Mouse (Mus musculus) embryonic facial prominence, embryonic 13.5 days (tissue): Measurements from ENCODE around the gene Fgfr2. TPM values are rescaled to one million over a fixed set of nuclear protein-coding genes. Genes with fewer than 3 reads are reported as not detected.

ENCODE experiments used
- ATAC-seq: fragments of 200-750 bp; cut with Nextera tagmentation; 2 replicates; pipeline ENCODE4 v1.8.0; 2017; ENCODE audit warnings: low read depth; ENCODE audit not compliant: insufficient number of reproducible peaks, insufficient read depth, low FRiP score, low TSS enrichment
- H3K27ac ChIP-seq: fragments of 300-500 bp; sonication (generic); 2 replicates; pipeline ENCODE4 v1.5.1; 2015; ENCODE audit warnings: moderate library complexity, mild to moderate bottlenecking, inconsistent platforms
- H3K27me3 ChIP-seq: fragments of 300-500 bp; sonication (generic); 2 replicates; pipeline ENCODE4 v1.6.1; 2015; ENCODE audit warnings: mild to moderate bottlenecking, inconsistent platforms
- H3K36me3 ChIP-seq: fragments of 300-500 bp; sonication (generic); 2 replicates; pipeline ENCODE4 v1.6.1; 2015; ENCODE audit warnings: mild to moderate bottlenecking, inconsistent platforms
- H3K4me1 ChIP-seq: fragments of 300-500 bp; sonication (generic); 2 replicates; pipeline ENCODE4 v1.6.1; 2015; ENCODE audit warnings: inconsistent platforms
- H3K4me2 ChIP-seq: fragments of 300-500 bp; sonication (generic); 2 replicates; pipeline ENCODE4 v1.6.1; 2015; ENCODE audit warnings: moderate library complexity, mild to moderate bottlenecking, inconsistent platforms
- H3K4me3 ChIP-seq: fragments of 300-500 bp; sonication (generic); 2 replicates; pipeline ENCODE4 v1.5.1; 2015; ENCODE audit warnings: mild to moderate bottlenecking, inconsistent platforms
- H3K9ac ChIP-seq: fragments of 300-500 bp; sonication (generic); 2 replicates; pipeline ENCODE4 v1.6.1; 2015; ENCODE audit warnings: mild to moderate bottlenecking, inconsistent platforms
- H3K9me3 ChIP-seq: fragments of 300-500 bp; sonication (generic); 2 replicates; pipeline ENCODE4 v1.6.1; 2016; ENCODE audit warnings: inconsistent platforms
- WGBS: fragments of 180-500 bp; shearing (Covaris S2); methylation state at CpG from one replicate; pipeline ENCODE4 v1.1.7; 2015; ENCODE audit warnings: mixed read lengths; 5-methylcytosine and 5-hydroxymethylcytosine counted together
- polyA plus RNA-seq: library from polyadenylated mRNA; unstranded; fragments of >200 nt; fragmentation: Nextera tagmentation; extraction: Ambion mirVana; gene quantifications from 2 replicates; pipeline ENCODE4 v1.2.1, GENCODE M21; 2015

Fgfr2 gene
- polyA plus RNA-seq, 1 experiment from 2014 or later = 174 TPM

DNA sequence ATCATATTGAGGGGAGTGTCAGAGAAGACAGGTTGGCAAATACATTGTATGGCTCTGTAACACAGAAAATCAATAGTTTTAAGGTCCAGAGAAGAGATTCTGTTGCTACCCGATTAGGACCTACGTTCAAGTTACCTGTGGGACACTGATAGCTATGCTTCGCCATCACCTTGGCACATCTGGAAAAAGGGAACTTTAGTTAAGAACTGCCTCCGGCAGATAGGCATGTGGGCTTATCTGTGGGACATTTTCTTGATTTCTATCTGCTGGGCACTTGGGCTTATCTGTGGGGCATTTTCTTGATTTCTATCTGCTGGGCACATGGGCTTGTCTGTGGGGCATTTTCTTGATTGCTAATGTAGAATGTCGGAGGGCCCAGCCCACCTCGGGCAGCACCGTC is 631.2 kb downstream of the Fgfr2 start:
- no peak for ATAC-seq
- Histone ChIP-seq H3K9me3 (no peaks in the 10 kb centered on the region), H3K9ac (no peak overlapping the region), H3K27ac (no peak overlapping the region), H3K4me1 (0 out of 2 replicates have a peak, but pooled peaks cover 3% of the 10 kb centered on the region), H3K27me3 (peaks cover 2% of the 10 kb centered on the region; the same call in 1 of the 2 replicates), H3K4me3 (no peak overlapping the region), H3K4me2 (no peak overlapping the region), H3K36me3 (no peaks in the 10 kb centered on the region)
- 88% methylated on average over 7 of the region's 7 CpGs for WGBS

DNA sequence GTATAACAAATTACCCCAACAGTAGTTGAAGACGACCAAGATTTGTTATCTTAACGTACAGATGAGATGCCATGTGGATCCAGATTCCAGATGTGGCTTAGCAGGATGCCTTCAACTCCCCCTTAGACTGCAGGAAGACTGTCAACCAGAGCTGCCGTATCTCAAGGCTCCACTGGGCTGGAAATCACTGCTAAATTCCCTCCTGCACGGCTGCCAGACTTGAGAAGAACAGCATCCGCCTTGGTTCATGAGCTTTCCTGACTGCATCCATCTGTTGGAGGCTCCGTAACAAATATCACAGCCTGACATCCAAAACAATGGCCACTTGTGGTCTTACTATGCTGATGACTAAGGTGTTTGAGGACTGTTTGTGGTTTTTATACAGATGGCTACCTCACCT is 635.8 kb downstream of the Fgfr2 start:
- Histone ChIP-seq H3K36me3 (no peaks in the 10 kb centered on the region), H3K9me3 (no peaks in the 10 kb centered on the region), H3K9ac (no peak overlapping the region), H3K27me3 (no peaks in the 10 kb centered on the region), H3K4me1 (peaks cover 8% of the 10 kb centered on the region; the same call in 1 of the 2 replicates), H3K4me2 (no peak overlapping the region), H3K27ac (no peak overlapping the region), H3K4me3 (no peak overlapping the region)
- WGBS = 50% methylated on average over 6 of the region's 6 CpGs
- ATAC-seq = no peak

DNA sequence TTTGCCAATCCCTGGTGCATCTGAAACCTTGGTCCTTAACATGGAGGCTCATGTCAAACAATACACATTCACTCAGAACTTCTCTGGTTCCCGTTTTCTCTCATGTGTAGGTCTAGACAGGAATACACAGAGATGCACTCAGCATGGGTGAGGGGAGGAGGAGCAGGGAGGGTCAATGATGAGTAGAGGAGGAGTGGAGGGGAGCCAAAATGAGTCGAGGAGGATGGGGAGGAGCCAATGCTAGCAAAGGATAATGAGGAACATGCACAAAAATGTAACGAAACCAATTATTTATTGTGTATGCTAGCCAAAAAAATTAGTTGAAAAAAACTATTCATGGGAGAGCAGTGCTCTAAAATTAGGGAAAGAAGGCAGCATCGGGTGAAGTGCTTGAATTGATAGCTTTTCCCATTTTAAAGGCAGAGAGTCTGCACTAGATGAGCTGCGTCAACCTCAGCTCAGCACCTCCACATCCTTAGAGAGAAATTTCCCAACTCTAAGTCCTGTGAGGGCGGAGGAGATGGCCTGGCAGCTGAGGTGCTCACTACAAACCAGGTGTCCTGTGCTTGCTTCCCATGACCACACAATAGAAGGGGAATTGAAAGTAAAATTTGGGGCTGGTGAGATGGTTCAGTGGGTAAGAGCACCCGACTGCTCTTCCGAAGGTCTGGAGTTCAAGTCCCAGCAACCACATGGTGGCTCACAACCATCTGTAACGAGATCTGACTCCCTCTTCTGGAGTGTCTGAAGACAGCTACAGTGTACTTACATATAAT is 636.6 kb downstream of the Fgfr2 start:
- WGBS = 73% methylated on average over 9 of the region's 9 CpGs
- Histone ChIP-seq H3K4me2 (no peak overlapping the region), H3K27ac (no peak overlapping the region), H3K9ac (no peak overlapping the region), H3K9me3 (no peaks in the 10 kb centered on the region), H3K36me3 (no peaks in the 10 kb centered on the region), H3K4me3 (no peak overlapping the region), H3K4me1 (peaks cover 8% of the 10 kb centered on the region; the same call in 1 of the 2 replicates), H3K27me3 (no peaks in the 10 kb centered on the region)
- ATAC-seq = no peak

- Histone ChIP-seq H3K27ac (no peak overlapping the region), H3K4me3 (no peak overlapping the region), H3K9me3 (no peaks in the 10 kb centered on the region), H3K4me2 (no peak overlapping the region), H3K4me1 (peaks cover 8% of the 10 kb centered on the region; the same call in 1 of the 2 replicates), H3K36me3 (no peaks in the 10 kb centered on the region), H3K9ac (no peak overlapping the region), H3K27me3 (no peaks in the 10 kb centered on the region)
- no peak for ATAC-seq
- WGBS = 43% methylated on average over 5 of the region's 5 CpGs
These were observed 638.7 kb downstream of the Fgfr2 start for GRCm38 (mm10) chr7:132484424-132484823.

GRCm38 (mm10) chr7:132480696-132481306 is 642.3 kb downstream of the Fgfr2 start:
- ATAC-seq = no peak
- no peak overlapping the region for H3K27ac ChIP-seq
- 71% methylated on average over 4 of the region's 4 CpGs for WGBS
- H3K27me3 ChIP-seq = no peaks in the 10 kb centered on the region
- no peak overlapping the region for H3K4me2 ChIP-seq
- no peaks in the 10 kb centered on the region for H3K9me3 ChIP-seq
- H3K4me1 ChIP-seq = peaks cover 10% of the 10 kb centered on the region
- no peak overlapping the region for H3K4me3 ChIP-seq
- H3K9ac ChIP-seq = no peak overlapping the region
- no peaks in the 10 kb centered on the region for H3K36me3 ChIP-seq

- Histone ChIP-seq H3K4me2 (no peak overlapping the region), H3K4me1 (peaks cover 5% of the 10 kb centered on the region), H3K27ac (no peak overlapping the region), H3K36me3 (no peaks in the 10 kb centered on the region), H3K9ac (no peak overlapping the region), H3K27me3 (no peaks in the 10 kb centered on the region), H3K9me3 (no peaks in the 10 kb centered on the region), H3K4me3 (no peak overlapping the region)
- WGBS = 62% methylated on average over 9 of the region's 9 CpGs
- ATAC-seq = no peak
These were observed 644.8 kb downstream of the Fgfr2 start for GRCm38 (mm10) chr7:132478295-132478809.

GRCm38 (mm10) chr7:132477753-132478152 is 645.4 kb downstream of the Fgfr2 start:
- 54% methylated on average over 3 of the region's 3 CpGs for WGBS
- H3K36me3 ChIP-seq = no peaks in the 10 kb centered on the region

GRCm38 (mm10) chr7:132476491-132476890 is 646.7 kb downstream of the Fgfr2 start:
- no peak overlapping the region for H3K4me2 ChIP-seq
- H3K27ac ChIP-seq = no peak overlapping the region
- no peaks in the 10 kb centered on the region for H3K9me3 ChIP-seq
- H3K36me3 ChIP-seq = no peaks in the 10 kb centered on the region
- H3K4me3 ChIP-seq = no peak overlapping the region
- no peaks in the 10 kb centered on the region for H3K27me3 ChIP-seq
- WGBS = 94% methylated on average over 2 of the region's 2 CpGs
- ATAC-seq = no peak
- H3K9ac ChIP-seq = no peak overlapping the region
- peaks cover 5% of the 10 kb centered on the region for H3K4me1 ChIP-seq

More at GRCm38 (mm10) chr7:132477753-132478152, 645.4 kb downstream of the Fgfr2 start:
- Histone ChIP-seq H3K27ac (no peak overlapping the region), H3K4me1 (peaks cover 5% of the 10 kb centered on the region), H3K9ac (no peak overlapping the region), H3K4me2 (no peak overlapping the region), H3K27me3 (no peaks in the 10 kb centered on the region), H3K4me3 (no peak overlapping the region), H3K9me3 (no peaks in the 10 kb centered on the region)
- ATAC-seq = no peak

DNA sequence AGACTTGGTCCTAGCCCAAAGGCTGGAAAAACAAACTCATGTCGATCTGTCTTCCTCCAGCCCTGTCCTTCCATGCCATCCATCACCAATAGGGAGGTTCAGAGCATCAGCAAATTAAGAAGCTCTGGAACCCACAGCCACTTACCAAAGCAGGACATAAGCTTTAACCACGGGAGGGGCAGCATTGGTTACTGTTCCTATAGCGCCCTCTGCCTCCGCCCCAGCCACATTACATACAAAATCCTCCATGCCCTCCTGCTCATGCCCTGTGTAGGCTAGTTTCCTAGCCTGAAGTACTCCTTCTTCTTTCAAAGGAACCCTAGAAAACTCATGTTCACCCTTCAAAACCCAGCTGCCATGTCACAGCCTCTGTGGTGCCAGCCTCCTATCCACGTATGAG is 648.1 kb downstream of the Fgfr2 start:
- Histone ChIP-seq H3K27ac (no peak overlapping the region), H3K4me1 (peaks cover 5% of the 10 kb centered on the region), H3K4me2 (no peak overlapping the region), H3K27me3 (no peaks in the 10 kb centered on the region), H3K36me3 (no peaks in the 10 kb centered on the region), H3K9me3 (no peaks in the 10 kb centered on the region), H3K4me3 (no peak overlapping the region), H3K9ac (no peak overlapping the region)
- ATAC-seq = no peak
- 22% methylated on average over 5 of the region's 5 CpGs for WGBS

GRCm38 (mm10) chr7:132471327-132471726 is 651.8 kb downstream of the Fgfr2 start:
- H3K4me1 ChIP-seq = 0 out of 2 replicates have a peak, but pooled peaks cover 4% of the 10 kb centered on the region
- no peak for ATAC-seq
- no peak overlapping the region for H3K27ac ChIP-seq
- 0 out of 2 replicates have a peak, but pooled peaks cover 5% of the 10 kb centered on the region for H3K27me3 ChIP-seq
- H3K4me3 ChIP-seq = no peak overlapping the region
- no peak overlapping the region for H3K9ac ChIP-seq
- no peaks in the 10 kb centered on the region for H3K36me3 ChIP-seq
- no peaks in the 10 kb centered on the region for H3K9me3 ChIP-seq
- WGBS = 53% methylated on average over 3 of the region's 3 CpGs
- H3K4me2 ChIP-seq = no peak overlapping the region

GRCm38 (mm10) chr7:132468391-132468790 is 654.8 kb downstream of the Fgfr2 start:
- ATAC-seq = no peak
- H3K4me3 ChIP-seq = no peak overlapping the region

GRCm38 (mm10) chr7:132465897-132466296 is 657.3 kb downstream of the Fgfr2 start:
- WGBS = 88% methylated on average over 5 of the region's 5 CpGs
- 0 out of 2 replicates have a peak, but pooled peaks cover 5% of the 10 kb centered on the region for H3K27me3 ChIP-seq
- no peak overlapping the region for H3K9ac ChIP-seq
- H3K4me3 ChIP-seq = no peak overlapping the region
- H3K36me3 ChIP-seq = no peaks in the 10 kb centered on the region
- H3K9me3 ChIP-seq = no peaks in the 10 kb centered on the region
- H3K4me1 ChIP-seq = 0 out of 2 replicates have a peak, but pooled peaks cover 5% of the 10 kb centered on the region
- no peak overlapping the region for H3K27ac ChIP-seq
- no peak for ATAC-seq
- no peak overlapping the region for H3K4me2 ChIP-seq

More at GRCm38 (mm10) chr7:132468391-132468790, 654.8 kb downstream of the Fgfr2 start:
- Histone ChIP-seq H3K27me3 (0 out of 2 replicates have a peak, but pooled peaks cover 5% of the 10 kb centered on the region), H3K4me1 (0 out of 2 replicates have a peak, but pooled peaks cover 5% of the 10 kb centered on the region), H3K4me2 (no peak overlapping the region), H3K9ac (no peak overlapping the region), H3K36me3 (no peaks in the 10 kb centered on the region), H3K27ac (no peak overlapping the region), H3K9me3 (no peaks in the 10 kb centered on the region)
